ENCODE assay signal across 9 mouse cellular contexts in the genomic region with DNA sequence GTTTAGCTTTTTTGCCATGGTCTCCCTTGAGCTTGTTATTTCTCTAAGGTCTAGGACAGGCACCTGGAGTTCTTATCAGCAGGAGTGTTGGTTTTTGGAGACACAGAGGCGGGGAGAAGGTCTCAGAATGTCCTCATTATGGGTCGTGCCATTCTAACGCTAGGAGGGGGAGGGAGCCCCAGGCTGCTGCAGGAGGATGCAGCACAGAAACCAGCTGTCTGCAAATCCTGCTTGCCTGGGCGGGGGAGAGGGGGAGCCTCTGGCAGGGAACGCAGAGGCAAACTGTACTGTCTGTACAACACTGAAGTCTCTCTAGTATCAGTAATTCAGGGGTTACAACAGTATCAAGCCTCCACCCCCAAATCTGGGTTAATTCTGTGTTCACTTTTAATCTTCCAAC.
DNase-seq lines count a peak whose midpoint lies in the region; ATAC-seq and TF ChIP-seq lines count a peak whose summit lies in the region.
"Had no signal": no experiment of that assay in that cellular context is flagged by ENCODE, and none has a peak within 500 bp of the region (broad histone marks: within the 10 kb centered on the region; RNA-seq: fewer than 3 reads in every experiment).

No protein-coding gene starts in this region.

- DNase-seq in layer of hippocampus, adult 2 months (ENCODE audit: low spot score in 2 of 2): peak; percentile 50 to 53
- no peak for DNase-seq in layer of hippocampus, adult 8-10 months (ENCODE audit: low spot score in 2 of 2)
- peak; percentile 38 for DNase-seq in embryo, embryonic 9.5 days (ENCODE audit: extremely low spot score)
- peak; percentile 63 for DNase-seq in intestine, embryonic 14.5 days (ENCODE audit: low spot score)
- peak; percentile 15 for DNase-seq in right cerebral cortex, postnatal 4 days
- no peak for DNase-seq in B cell, adult 2 months
- DNase-seq in urinary bladder, postnatal 36 days (ENCODE audit: low spot score in 2 of 2): no peak
- DNase-seq in cerebellum, adult 9-10 months: no peak

- no peaks in the 10 kb centered on the region for H3K36me3 ChIP-seq in intestine, embryonic 14.5 days (ENCODE audit: control insufficient read depth, insufficient read depth, low read length)

- H3K9ac ChIP-seq in intestine, embryonic 14.5 days (ENCODE audit: low read length): no peak overlapping the region

- H3K9me3 ChIP-seq in intestine, embryonic 14.5 days (ENCODE audit: control insufficient read depth, low read length): no peaks in the 10 kb centered on the region

- 0% methylated on average over 5 of the region's 5 CpGs for WGBS in intestine, embryonic 14.5 days

- H3K4me2 ChIP-seq in intestine, embryonic 14.5 days (ENCODE audit: low read length): peak overlapping the region; percentile 37

- H3K4me3 ChIP-seq in layer of hippocampus, adult 2 months: no peak overlapping the region
- no peak overlapping the region for H3K4me3 ChIP-seq in intestine, embryonic 14.5 days (ENCODE audit: low read depth, low read length)
- H3K4me3 ChIP-seq: megakaryocyte, embryonic 14.5 days had no signal

- peak overlapping the region; percentile 57; the same call in 1 of the 2 replicates for H3K27ac ChIP-seq in layer of hippocampus, adult 2 months
- H3K27ac ChIP-seq in intestine, embryonic 14.5 days (ENCODE audit: low read depth): no peak overlapping the region

- peak; percentile 57; the same call in 1 of the 2 replicates for ATAC-seq in intestine, embryonic 14.5 days (replicated peaks; ENCODE audit: low FRiP score, low TSS enrichment, low read depth)

- no peak for TF ChIP-seq CTCF in layer of hippocampus, adult 2 months (conservative IDR thresholded peaks at IDR 0.05)

- no peaks in the 10 kb centered on the region for H3K27me3 ChIP-seq in intestine, embryonic 14.5 days (replicated peaks; ENCODE audit: control insufficient read depth, insufficient read depth, low read length)
- H3K27me3 ChIP-seq: megakaryocyte, embryonic 14.5 days had no signal

- H3K4me1 ChIP-seq in intestine, embryonic 14.5 days (replicated peaks; ENCODE audit: control insufficient read depth, insufficient read depth, low read length): peaks cover 11% of the 10 kb centered on the region; the same call in 1 of the 2 replicates

Comparison
In these comparisons a context has a peak if more than half of its experiments do, and no peak if none do; other contexts are left out.
1. DNase-seq: peak in layer of hippocampus, adult 2 months (2 of 2), embryo, embryonic 9.5 days (single experiment), intestine, embryonic 14.5 days (single experiment) and right cerebral cortex, postnatal 4 days (single experiment); none in layer of hippocampus, adult 8-10 months (0 of 2), B cell, adult 2 months (0 of 2), urinary bladder, postnatal 36 days (0 of 2) and cerebellum, adult 9-10 months (single experiment).